Mouse (Mus musculus) lung, postnatal 0 days (tissue): Measurements from ENCODE around the gene Tepsin.

ENCODE experiments used
- CTCF ChIP-seq: IDR thresholded peaks from 2 replicates; pipeline ENCODE4 v1.5.1; 2016; ENCODE audit warnings: antibody characterized with exemption, mild to moderate bottlenecking
- EP300 ChIP-seq: IDR thresholded peaks from 2 replicates; pipeline ENCODE4 v1.6.1; 2016; ENCODE audit warnings: antibody characterized with exemption, mild to moderate bottlenecking, control low read depth

DNA sequence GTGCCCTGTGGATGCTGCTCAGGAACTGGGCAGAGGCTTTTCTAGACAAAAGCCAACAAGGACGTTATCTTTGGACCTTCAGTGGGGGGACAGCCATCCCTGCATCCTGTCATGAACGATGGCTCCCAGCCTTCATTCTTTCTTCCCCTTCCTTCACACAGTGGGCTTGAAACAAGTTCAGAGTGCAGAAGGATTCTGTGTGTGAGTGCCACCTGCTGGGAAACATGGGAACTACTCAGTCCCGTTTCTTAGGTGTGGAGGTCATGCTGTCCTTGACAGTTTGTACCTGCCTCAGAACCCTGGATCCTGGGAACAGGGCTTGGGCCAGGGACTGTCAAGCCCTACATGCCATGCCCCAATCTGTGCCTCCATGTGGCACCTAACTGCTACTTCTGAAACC lies 2.5 kb upstream of the Tepsin start:
- peak; percentile 91 for TF ChIP-seq CTCF
- no peak for TF ChIP-seq EP300
